Mouse (Mus musculus) hindbrain, postnatal 0 days (tissue): Measurements from ENCODE around the gene Fbxo21. TPM values are rescaled to one million over a fixed set of nuclear protein-coding genes. Genes with fewer than 3 reads are reported as not detected.

ENCODE experiments used
- ATAC-seq: fragments of 200-750 bp; cut with Nextera tagmentation; 2 replicates; pipeline ENCODE4 v1.8.0; 2017; ENCODE audit warnings: mild to moderate bottlenecking, moderate TSS enrichment, moderate library complexity
- DNase-seq: peaks from one replicate; pipeline ENCODE4 v3.0.0-alpha.2; 2015; ENCODE audit warnings: low spot score
- H3K27ac ChIP-seq: fragments of 300-500 bp; sonication (generic); 2 replicates; pipeline ENCODE4 v1.5.1; 2014; ENCODE audit warnings: mild to moderate bottlenecking
- H3K27me3 ChIP-seq: fragments of 300-500 bp; sonication (generic); 2 replicates; pipeline ENCODE4 v1.6.1; 2014; ENCODE audit warnings: low read length, mixed read lengths; ENCODE audit not compliant: insufficient read depth
- H3K36me3 ChIP-seq: fragments of 300-500 bp; sonication (generic); 2 replicates; pipeline ENCODE4 v1.6.1; 2014; ENCODE audit warnings: low read length, mixed read lengths; ENCODE audit not compliant: insufficient read depth
- H3K4me1 ChIP-seq: fragments of 300-500 bp; sonication (generic); 2 replicates; pipeline ENCODE4 v1.6.1; 2014; ENCODE audit warnings: antibody characterized with exemption, low read length, mixed read lengths; ENCODE audit not compliant: insufficient read depth
- H3K4me2 ChIP-seq: fragments of 300-500 bp; sonication (generic); 2 replicates; pipeline ENCODE4 v1.6.1; 2014; ENCODE audit warnings: low read depth, mild to moderate bottlenecking, low read length, moderate library complexity, mixed read lengths
- H3K4me3 ChIP-seq: fragments of 300-500 bp; sonication (generic); 2 replicates; pipeline ENCODE4 v1.5.1; 2014; ENCODE audit warnings: low read length
- H3K9ac ChIP-seq: fragments of 300-500 bp; sonication (generic); replicated peaks from 2 replicates; pipeline ENCODE4 v1.6.1; 2014; ENCODE audit warnings: mild to moderate bottlenecking, low read length, moderate library complexity, mixed read lengths
- H3K9me3 ChIP-seq: fragments of 300-500 bp; sonication (generic); 2 replicates; pipeline ENCODE4 v1.6.1; 2016; ENCODE audit warnings: low read length, mixed read lengths
- CTCF ChIP-seq: IDR thresholded peaks from 2 replicates; pipeline ENCODE4 v1.5.1; 2016; ENCODE audit warnings: antibody characterized with exemption, control low read depth, low read depth
- WGBS: fragments of 180-500 bp; shearing (Covaris S2); extraction: QIAGEN DNeasy Blood & Tissue Kit; methylation state at CpG from one replicate; pipeline ENCODE4 v1.1.7; 2014; 5-methylcytosine and 5-hydroxymethylcytosine counted together
- polyA plus RNA-seq: library from polyadenylated mRNA; unstranded; fragments of >200 nt; fragmentation: Nextera tagmentation; extraction: Ambion mirVana; gene quantifications from 2 replicates; pipeline ENCODE4 v1.2.1, GENCODE M21; 2015
- total RNA-seq: library from RNA; depleted of rRNA; stranded (reverse); fragments of >200 nt; gene quantifications from 2 replicates; pipeline ENCODE4 v1.2.3, GENCODE M21; 2014

Gene Fbxo21
- total and polyA plus RNA-seq, 2 experiments from 2014 or later, result 134 to 198 TPM

GRCm38 (mm10) chr5:118045385-118045784, 68.9 kb downstream of the Fbxo21 start:
- no peaks in the 10 kb centered on the region for H3K36me3 ChIP-seq
- ATAC-seq, result no peak
- H3K4me1 ChIP-seq, result no peaks in the 10 kb centered on the region
- DNase-seq, result no peak
- peaks cover 2% of the 10 kb centered on the region; the same call in 1 of the 2 replicates for H3K9me3 ChIP-seq
- WGBS, result 95% methylated on average over 9 of the region's 9 CpGs
- no peak overlapping the region for H3K9ac ChIP-seq
- no peak overlapping the region for H3K27ac ChIP-seq
- no peak for TF ChIP-seq CTCF
- H3K27me3 ChIP-seq, result no peaks in the 10 kb centered on the region
- no peak overlapping the region for H3K4me3 ChIP-seq
- no peak overlapping the region for H3K4me2 ChIP-seq

DNA sequence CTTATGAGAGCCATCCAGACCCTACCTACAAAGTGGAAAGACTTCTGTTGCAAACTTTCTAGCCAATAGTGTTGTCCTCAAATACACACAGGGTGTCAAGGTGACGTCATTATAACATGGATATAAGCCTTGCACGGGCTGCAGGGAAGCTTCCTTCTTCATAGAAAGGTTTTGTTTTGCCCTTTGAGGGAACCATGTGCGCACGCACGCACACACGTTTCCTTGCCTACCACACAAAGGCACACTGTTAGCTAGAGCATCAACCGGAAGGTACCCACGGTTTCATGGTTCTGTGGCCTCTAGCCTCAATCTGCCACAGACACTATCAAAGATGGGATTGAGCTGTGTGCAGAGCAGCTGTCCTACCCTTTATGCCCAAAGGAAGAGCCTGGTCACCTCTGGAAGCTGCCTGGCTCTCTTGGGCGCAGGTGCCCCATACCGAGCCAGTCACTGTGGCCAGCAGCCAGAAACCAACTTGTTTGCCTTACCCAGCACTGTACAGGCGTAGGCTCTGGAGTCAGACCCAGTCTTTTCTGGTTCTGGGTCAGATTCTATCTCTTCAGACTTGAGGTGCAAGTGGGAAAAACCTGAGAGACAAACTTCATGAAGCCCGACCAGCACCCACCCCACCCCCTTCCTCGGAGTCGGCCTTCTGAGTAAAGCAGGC, 70.7 kb downstream of the Fbxo21 start:
- no peak overlapping the region for H3K27ac ChIP-seq
- H3K4me2 ChIP-seq, result no peak overlapping the region
- ATAC-seq, result no peak
- H3K27me3 ChIP-seq, result no peaks in the 10 kb centered on the region
- no peak for DNase-seq
- H3K9me3 ChIP-seq, result no peaks in the 10 kb centered on the region
- no peak overlapping the region for H3K9ac ChIP-seq
- no peaks in the 10 kb centered on the region for H3K36me3 ChIP-seq
- 85% methylated on average over 14 of the region's 14 CpGs for WGBS
- H3K4me3 ChIP-seq, result no peak overlapping the region
- no peaks in the 10 kb centered on the region for H3K4me1 ChIP-seq
- no peak for TF ChIP-seq CTCF

DNA sequence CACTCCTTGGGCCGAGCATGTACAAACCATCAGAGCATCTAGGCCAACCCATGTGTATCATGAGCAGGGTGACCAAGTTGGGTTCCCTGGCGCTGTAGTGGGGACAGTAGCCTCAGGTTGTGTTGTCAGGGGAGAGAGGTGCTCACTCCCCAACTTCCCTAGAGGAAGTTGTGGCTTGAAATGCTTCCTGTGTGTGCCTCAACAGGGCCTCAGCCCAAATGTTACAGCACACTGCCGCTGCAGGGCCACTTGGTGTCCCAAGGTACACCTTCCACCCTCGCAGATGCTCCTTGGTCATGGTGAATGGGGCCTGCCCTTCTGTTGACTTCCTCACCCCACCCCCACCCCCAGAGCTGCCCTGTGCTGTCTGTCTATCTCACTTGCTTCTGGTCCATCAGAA, 71.9 kb downstream of the Fbxo21 start:
- no peak overlapping the region for H3K4me2 ChIP-seq
- no peak overlapping the region for H3K9ac ChIP-seq
- no peaks in the 10 kb centered on the region for H3K36me3 ChIP-seq
- no peaks in the 10 kb centered on the region for H3K27me3 ChIP-seq
- no peak overlapping the region for H3K4me3 ChIP-seq
- 88% methylated on average over 4 of the region's 4 CpGs for WGBS
- H3K4me1 ChIP-seq, result no peaks in the 10 kb centered on the region
- H3K27ac ChIP-seq, result no peak overlapping the region
- ATAC-seq (no peak), DNase-seq (no peak)
- no peak for TF ChIP-seq CTCF
- no peaks in the 10 kb centered on the region for H3K9me3 ChIP-seq

DNA sequence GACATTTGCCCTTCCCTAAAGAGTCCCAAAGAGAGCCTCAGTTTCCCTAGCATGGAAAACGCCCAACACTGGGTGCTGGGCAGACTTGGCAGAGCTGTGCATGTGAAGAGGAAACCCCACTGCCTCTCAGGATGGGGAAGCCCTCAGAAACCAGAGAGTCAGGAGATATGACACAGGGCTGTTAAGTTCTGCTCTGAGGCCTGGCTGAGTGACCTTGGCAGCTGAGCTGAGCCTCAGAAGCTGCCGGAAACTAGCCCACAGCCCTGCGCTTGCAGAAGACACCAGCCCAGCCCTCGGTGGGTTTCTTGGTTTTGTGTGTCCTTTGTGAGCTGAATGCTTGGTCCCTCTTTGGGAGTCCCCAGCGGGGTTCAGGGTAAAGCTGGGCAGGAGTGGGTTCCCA, 72.4 kb downstream of the Fbxo21 start:
- Histone ChIP-seq H3K27ac (no peak overlapping the region), H3K9ac (no peak overlapping the region), H3K4me3 (no peak overlapping the region), H3K4me1 (no peaks in the 10 kb centered on the region), H3K4me2 (no peak overlapping the region), H3K27me3 (no peaks in the 10 kb centered on the region), H3K36me3 (no peaks in the 10 kb centered on the region), H3K9me3 (no peaks in the 10 kb centered on the region)
- DNase-seq (no peak), ATAC-seq (no peak)
- TF ChIP-seq CTCF, result no peak
- WGBS, result 90% methylated on average over 5 of the region's 5 CpGs

GRCm38 (mm10) chr5:118050743-118051142, 74.2 kb downstream of the Fbxo21 start:
- Histone ChIP-seq H3K9me3 (no peaks in the 10 kb centered on the region), H3K36me3 (no peaks in the 10 kb centered on the region), H3K4me1 (no peaks in the 10 kb centered on the region), H3K4me2 (no peak overlapping the region), H3K4me3 (no peak overlapping the region), H3K27ac (no peak overlapping the region), H3K9ac (no peak overlapping the region), H3K27me3 (no peaks in the 10 kb centered on the region)
- no peak for ATAC-seq
- WGBS, result 86% methylated on average over 4 of the region's 4 CpGs
- DNase-seq, result no peak
- no peak for TF ChIP-seq CTCF

- no peak for TF ChIP-seq CTCF
- H3K4me1 ChIP-seq, result no peaks in the 10 kb centered on the region
- H3K9me3 ChIP-seq, result no peaks in the 10 kb centered on the region
- H3K27ac ChIP-seq, result no peak overlapping the region
- ATAC-seq (no peak), DNase-seq (no peak)
- no peaks in the 10 kb centered on the region for H3K27me3 ChIP-seq
- H3K9ac ChIP-seq, result no peak overlapping the region
- H3K36me3 ChIP-seq, result no peaks in the 10 kb centered on the region
- H3K4me3 ChIP-seq, result no peak overlapping the region
- 74% methylated on average over 8 of the region's 8 CpGs for WGBS
- no peak overlapping the region for H3K4me2 ChIP-seq
Observed at GRCm38 (mm10) chr5:118051981-118052662, 75.6 kb downstream of the Fbxo21 start.

DNA sequence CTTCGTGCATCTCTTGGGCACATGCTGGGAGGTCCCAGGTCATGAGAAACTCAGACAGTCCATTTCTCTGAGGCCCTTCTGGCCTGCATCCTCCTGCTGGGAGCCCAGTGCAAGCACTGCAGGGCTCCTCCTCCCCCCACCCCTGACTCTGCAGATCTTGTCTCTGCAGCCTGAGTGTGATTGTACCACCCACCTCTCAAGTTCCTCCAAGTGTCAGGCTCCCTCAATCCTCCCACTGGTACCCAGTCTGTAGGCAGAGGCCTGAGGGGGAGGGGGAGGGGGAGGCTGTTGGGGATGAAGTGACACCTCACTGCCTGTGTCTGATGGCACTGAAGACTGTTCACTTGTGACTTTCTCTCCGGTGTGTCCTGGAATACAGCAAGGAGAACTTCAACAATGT, 76.7 kb downstream of the Fbxo21 start:
- Histone ChIP-seq H3K4me1 (no peaks in the 10 kb centered on the region; the same call in 1 of the 2 replicates), H3K4me2 (no peak overlapping the region), H3K9ac (no peak overlapping the region), H3K36me3 (no peaks in the 10 kb centered on the region), H3K9me3 (no peaks in the 10 kb centered on the region), H3K27me3 (no peaks in the 10 kb centered on the region), H3K27ac (no peak overlapping the region), H3K4me3 (no peak overlapping the region)
- 89% methylated on average over 2 of the region's 2 CpGs for WGBS
- TF ChIP-seq CTCF, result no peak
- DNase-seq (no peak), ATAC-seq (no peak)
